Comparison of ENCODE assay signal across 28 mouse cellular contexts in the genomic region with DNA sequence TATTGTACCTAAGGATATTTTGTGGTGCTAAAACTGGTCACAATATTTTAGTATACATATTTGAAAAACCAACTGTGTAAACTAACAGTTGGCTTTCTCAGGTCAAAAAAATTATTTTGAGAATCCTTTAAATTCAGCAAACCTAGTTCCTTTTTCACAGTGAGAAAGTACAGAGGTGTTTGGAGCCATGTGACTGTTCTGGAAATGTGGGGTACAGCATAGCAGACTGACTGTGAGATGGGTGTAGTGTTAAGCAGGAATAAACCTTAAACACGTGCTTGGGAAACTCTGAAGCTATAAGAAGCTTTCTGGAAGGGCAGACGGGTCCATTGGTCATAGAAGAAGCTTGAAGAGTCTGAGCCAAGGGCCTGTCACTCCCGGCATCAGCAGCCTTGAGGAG.
"Had no signal": no experiment of that assay in that cellular context is flagged by ENCODE, and none has a peak within 500 bp of the region (broad histone marks: within the 10 kb centered on the region; RNA-seq: fewer than 3 reads in every experiment).

No protein-coding gene starts in this region.

- H3K9me3 ChIP-seq: embryonic facial prominence, embryonic 10.5 days; embryonic facial prominence, embryonic 12.5 days; embryonic facial prominence, embryonic 13.5 days; embryonic facial prominence, embryonic 15.5 days; forebrain, embryonic 10.5 days; forebrain, embryonic 12.5 days; forebrain, embryonic 13.5 days; forebrain, embryonic 15.5 days; heart, embryonic 10.5 days had no signal

- DNase-seq: cerebellum, adult 8-10 months; cerebellum, adult 9-10 months; cerebellum, adult 9-11 months; cerebellum, postnatal 10 days; cerebellum, postnatal 14 days; cerebellum, postnatal 25 days; cerebellum, postnatal 36 days; embryo, embryonic 11 days; forebrain, postnatal 0 days; gastrocnemius, adult 2 months; gastrocnemius, postnatal 10 days; gastrocnemius, postnatal 14 days; gastrocnemius, postnatal 25 days; gastrocnemius, postnatal 36 days; heart, adult 18-20 months; heart, adult 2 months had no signal

- H3K9ac ChIP-seq: embryonic facial prominence, embryonic 12.5 days; embryonic facial prominence, embryonic 13.5 days; embryonic facial prominence, embryonic 15.5 days; forebrain, embryonic 12.5 days; forebrain, embryonic 13.5 days; forebrain, embryonic 15.5 days; forebrain, postnatal 0 days had no signal

- H3K27me3 ChIP-seq: embryonic facial prominence, embryonic 12.5 days; embryonic facial prominence, embryonic 13.5 days; embryonic facial prominence, embryonic 15.5 days; forebrain, embryonic 12.5 days; forebrain, embryonic 13.5 days; forebrain, embryonic 15.5 days had no signal

- H3K4me3 ChIP-seq: embryonic facial prominence, embryonic 10.5 days; embryonic facial prominence, embryonic 12.5 days; embryonic facial prominence, embryonic 13.5 days; embryonic facial prominence, embryonic 15.5 days; erythroblast, embryonic 14.5 days; forebrain, embryonic 10.5 days; forebrain, embryonic 12.5 days; forebrain, embryonic 13.5 days; forebrain, embryonic 15.5 days; gastrocnemius, adult 2 months; heart, adult 2 months; heart, embryonic 10.5 days had no signal

- H3K27ac ChIP-seq: embryonic facial prominence, embryonic 10.5 days; embryonic facial prominence, embryonic 12.5 days; embryonic facial prominence, embryonic 13.5 days; embryonic facial prominence, embryonic 15.5 days; forebrain, embryonic 10.5 days; forebrain, embryonic 12.5 days; forebrain, embryonic 13.5 days; forebrain, embryonic 15.5 days; gastrocnemius, adult 2 months; heart, adult 2 months; heart, embryonic 10.5 days had no signal

- H3K4me2 ChIP-seq: embryonic facial prominence, embryonic 12.5 days; embryonic facial prominence, embryonic 13.5 days; embryonic facial prominence, embryonic 15.5 days; forebrain, embryonic 12.5 days; forebrain, embryonic 13.5 days; forebrain, embryonic 15.5 days had no signal

- H3K4me1 ChIP-seq: embryonic facial prominence, embryonic 10.5 days; embryonic facial prominence, embryonic 12.5 days; embryonic facial prominence, embryonic 13.5 days; embryonic facial prominence, embryonic 15.5 days; forebrain, embryonic 10.5 days; forebrain, embryonic 12.5 days; forebrain, embryonic 13.5 days; forebrain, embryonic 15.5 days; heart, embryonic 10.5 days had no signal

- ATAC-seq: forebrain, embryonic 13.5 days; forebrain, embryonic 14.5 days; forebrain, embryonic 15.5 days; forebrain, embryonic 16.5 days; forebrain, postnatal 0 days had no signal
